Mouse (Mus musculus): Measurements from ENCODE around the gene Heatr5a. TPM values are rescaled to one million over a fixed set of nuclear protein-coding genes. Genes with fewer than 3 reads are reported as not detected.

The Heatr5a gene
- total and polyA plus RNA-seq, 3 experiments = 20.6 to 23.6 (median 21.4) TPM

- intact Hi-C loops (cut with DNase I) = no loop called here
- TF ChIP-seq EP300 (IDR thresholded peaks at IDR 0.05; ENCODE audit: insufficient read depth, low read depth, low read length) (no peak), POLR2A (IDR thresholded peaks at IDR 0.05; ENCODE audit: insufficient read depth, low read depth, low read length) (no peak), CTCF (IDR thresholded peaks at IDR 0.05) (no peak)
These were observed 82.5 kb downstream of the Heatr5a start for GRCm38 (mm10) chr12:51888609-51889008.

GRCm38 (mm10) chr12:51887301-51888290 lies 83.5 kb downstream of the Heatr5a start:
- Histone ChIP-seq H3K36me3 (ENCODE audit: control insufficient read depth, insufficient read depth, low read length) (no peaks in the 10 kb centered on the region), H3K27me3 (ENCODE audit: control insufficient read depth, insufficient read depth, low read length) (no peaks in the 10 kb centered on the region), H3K4me3 (no peak overlapping the region), H3K27ac (no peak overlapping the region), H3K4me1 (ENCODE audit: control insufficient read depth, insufficient read depth, low read length) (peaks cover under 1% of the 10 kb centered on the region), H3K9ac (ENCODE audit: low read depth, low read length) (no peak overlapping the region), H3K79me2 (replicated peaks; ENCODE audit: control insufficient read depth, insufficient read depth, low read length) (no peaks in the 10 kb centered on the region)
- intact Hi-C loops (cut with DNase I) = no loop called here
- DNase-seq = no peak
- TF ChIP-seq POLR2A (IDR thresholded peaks at IDR 0.05; ENCODE audit: insufficient read depth, low read depth, low read length) = no peak
- no peak for TF ChIP-seq CTCF (IDR thresholded peaks at IDR 0.05)
- TF ChIP-seq EP300 (IDR thresholded peaks at IDR 0.05; ENCODE audit: insufficient read depth, low read depth, low read length) = no peak
- WGBS = 57% methylated on average over 11 of the region's 11 CpGs

More at GRCm38 (mm10) chr12:51888609-51889008, 82.5 kb downstream of the Heatr5a start:
- Histone ChIP-seq H3K27ac (no peak overlapping the region), H3K79me2 (replicated peaks; ENCODE audit: control insufficient read depth, insufficient read depth, low read length) (no peaks in the 10 kb centered on the region), H3K4me1 (ENCODE audit: control insufficient read depth, insufficient read depth, low read length) (no peaks in the 10 kb centered on the region), H3K4me3 (no peak overlapping the region), H3K9ac (ENCODE audit: low read depth, low read length) (no peak overlapping the region), H3K27me3 (ENCODE audit: control insufficient read depth, insufficient read depth, low read length) (no peaks in the 10 kb centered on the region), H3K36me3 (ENCODE audit: control insufficient read depth, insufficient read depth, low read length) (no peaks in the 10 kb centered on the region)
- DNase-seq = no peak
- WGBS = 94% methylated on average over 12 of the region's 12 CpGs

DNA sequence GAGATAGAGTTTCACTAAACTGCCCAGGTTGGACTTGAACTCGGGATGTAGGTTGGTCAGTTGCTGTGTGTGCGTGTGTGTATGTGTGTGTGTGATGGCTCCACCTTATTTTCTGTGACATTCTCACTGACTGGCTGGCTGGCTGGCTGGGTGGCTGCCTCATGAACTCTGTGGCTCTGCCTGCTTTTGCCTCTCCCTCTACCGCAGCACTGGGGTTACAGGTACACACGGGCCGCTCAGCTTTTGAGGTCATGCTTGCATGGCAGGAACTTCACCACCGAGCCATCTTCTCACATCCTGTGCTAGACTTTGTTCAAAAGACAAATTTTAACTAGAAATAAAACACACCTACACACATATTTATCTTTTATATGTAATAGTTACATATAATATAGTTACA lies 84.8 kb downstream of the Heatr5a start:
- Histone ChIP-seq H3K9ac (ENCODE audit: low read depth, low read length) (no peak overlapping the region), H3K27ac (no peak overlapping the region), H3K79me2 (replicated peaks; ENCODE audit: control insufficient read depth, insufficient read depth, low read length) (no peaks in the 10 kb centered on the region), H3K4me3 (no peak overlapping the region), H3K4me1 (ENCODE audit: control insufficient read depth, insufficient read depth, low read length) (peaks cover 1% of the 10 kb centered on the region), H3K27me3 (ENCODE audit: control insufficient read depth, insufficient read depth, low read length) (no peaks in the 10 kb centered on the region), H3K36me3 (ENCODE audit: control insufficient read depth, insufficient read depth, low read length) (no peaks in the 10 kb centered on the region)
- TF ChIP-seq CTCF (IDR thresholded peaks at IDR 0.05) = no peak
- TF ChIP-seq POLR2A (IDR thresholded peaks at IDR 0.05; ENCODE audit: insufficient read depth, low read depth, low read length) = no peak
- no peak for TF ChIP-seq EP300 (IDR thresholded peaks at IDR 0.05; ENCODE audit: insufficient read depth, low read depth, low read length)
- 94% methylated on average over 6 of the region's 6 CpGs for WGBS
- intact Hi-C loops (cut with DNase I) = no loop called here
- DNase-seq = no peak

- no peak for DNase-seq
- WGBS = 96% methylated on average over 2 of the region's 2 CpGs
These were observed 86.3 kb downstream of the Heatr5a start for GRCm38 (mm10) chr12:51884801-51885200.

DNA sequence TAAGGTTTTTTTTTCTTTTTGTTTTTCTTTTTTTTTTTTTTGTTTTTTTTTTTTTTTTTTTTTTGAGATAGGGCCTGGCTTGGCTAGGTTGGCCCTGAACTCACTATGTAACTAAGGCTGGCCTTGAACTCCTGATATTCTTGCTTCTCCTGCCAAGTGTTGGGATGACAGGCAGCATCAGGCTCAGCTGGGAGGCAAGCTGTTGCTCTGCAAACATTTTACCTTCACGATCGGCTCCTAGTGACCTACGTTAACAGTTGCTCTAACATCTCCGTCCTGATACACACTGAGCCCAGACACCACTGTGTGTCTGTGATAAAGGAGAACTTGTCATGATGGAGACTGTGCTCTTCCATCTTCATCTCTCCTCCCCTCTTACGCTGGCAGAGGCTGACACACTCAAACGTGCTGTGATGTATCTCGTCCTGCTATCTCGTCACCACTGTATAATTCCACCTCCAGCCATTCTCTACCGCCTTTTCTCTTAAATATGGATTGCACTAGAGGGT lies 87.8 kb downstream of the Heatr5a start:
- no peak for TF ChIP-seq EP300 (IDR thresholded peaks at IDR 0.05; ENCODE audit: insufficient read depth, low read depth, low read length)
- TF ChIP-seq CTCF (IDR thresholded peaks at IDR 0.05) = no peak
- no peak for TF ChIP-seq POLR2A (IDR thresholded peaks at IDR 0.05; ENCODE audit: insufficient read depth, low read depth, low read length)
- Histone ChIP-seq H3K27me3 (ENCODE audit: control insufficient read depth, insufficient read depth, low read length) (no peaks in the 10 kb centered on the region), H3K4me3 (no peak overlapping the region), H3K79me2 (replicated peaks; ENCODE audit: control insufficient read depth, insufficient read depth, low read length) (no peaks in the 10 kb centered on the region), H3K9ac (ENCODE audit: low read depth, low read length) (no peak overlapping the region), H3K4me1 (ENCODE audit: control insufficient read depth, insufficient read depth, low read length) (peaks cover 1% of the 10 kb centered on the region), H3K36me3 (ENCODE audit: control insufficient read depth, insufficient read depth, low read length) (no peaks in the 10 kb centered on the region), H3K27ac (no peak overlapping the region)
- intact Hi-C loops (cut with DNase I) = loop anchor here (2.0 kb wide), 1 partner anchor 55 kb away; the partner anchor contains the start of gene Hectd1
- 84% methylated on average over 9 of the region's 9 CpGs for WGBS
- DNase-seq = no peak

More at GRCm38 (mm10) chr12:51884801-51885200, 86.3 kb downstream of the Heatr5a start:
- Histone ChIP-seq H3K36me3 (ENCODE audit: control insufficient read depth, insufficient read depth, low read length) (no peaks in the 10 kb centered on the region), H3K27ac (no peak overlapping the region), H3K4me3 (no peak overlapping the region), H3K4me1 (ENCODE audit: control insufficient read depth, insufficient read depth, low read length) (peaks cover 1% of the 10 kb centered on the region), H3K9ac (ENCODE audit: low read depth, low read length) (no peak overlapping the region), H3K27me3 (ENCODE audit: control insufficient read depth, insufficient read depth, low read length) (no peaks in the 10 kb centered on the region), H3K79me2 (replicated peaks; ENCODE audit: control insufficient read depth, insufficient read depth, low read length) (no peaks in the 10 kb centered on the region)
- intact Hi-C loops (cut with DNase I) = no loop called here
- TF ChIP-seq EP300 (IDR thresholded peaks at IDR 0.05; ENCODE audit: insufficient read depth, low read depth, low read length) = no peak
- TF ChIP-seq CTCF (IDR thresholded peaks at IDR 0.05) = no peak
- no peak for TF ChIP-seq POLR2A (IDR thresholded peaks at IDR 0.05; ENCODE audit: insufficient read depth, low read depth, low read length)
